In genomic region chr5:36259691-36260124, GRCm38 (mm10) we compare ENCODE assay signal across 14 mouse cellular contexts. TPM values are rescaled to one million over a fixed set of nuclear protein-coding genes. Genes with fewer than 3 reads are reported as not detected.
DNase-seq lines count a peak whose midpoint lies in the region; ATAC-seq lines count a peak whose summit lies in the region.
"Had no signal": no experiment of that assay in that cellular context is flagged by ENCODE, and none has a peak within 500 bp of the region (broad histone marks: within the 10 kb centered on the region; RNA-seq: fewer than 3 reads in every experiment).

No protein-coding gene starts in this region.

- no peaks in the 10 kb centered on the region for H3K27me3 ChIP-seq in neural tube, embryonic 13.5 days
- H3K27me3 ChIP-seq in hindbrain, embryonic 12.5 days = no peaks in the 10 kb centered on the region
- no peaks in the 10 kb centered on the region for H3K27me3 ChIP-seq in liver, embryonic 15.5 days
- H3K27me3 ChIP-seq: neural tube, embryonic 12.5 days had no signal

- H3K27ac ChIP-seq in neural tube, embryonic 13.5 days (replicated peaks) = peak overlapping the region; percentile 64
- H3K27ac ChIP-seq in hindbrain, embryonic 12.5 days = peak overlapping the region; percentile 0; the same call in 1 of the 2 replicates
- no peak overlapping the region for H3K27ac ChIP-seq in liver, embryonic 15.5 days (replicated peaks)
- H3K27ac ChIP-seq: limb, embryonic 12.5 days; neural tube, embryonic 12.5 days had no signal

- H3K4me2 ChIP-seq in neural tube, embryonic 13.5 days = no peak overlapping the region
- no peak overlapping the region for H3K4me2 ChIP-seq in hindbrain, embryonic 12.5 days (replicated peaks)
- H3K4me2 ChIP-seq in liver, embryonic 15.5 days = no peak overlapping the region
- H3K4me2 ChIP-seq: heart, embryonic 11.5 days; limb, embryonic 12.5 days; neural tube, embryonic 12.5 days had no signal

- no peak overlapping the region for H3K9ac ChIP-seq in neural tube, embryonic 13.5 days
- H3K9ac ChIP-seq in hindbrain, embryonic 12.5 days = no peak overlapping the region
- H3K9ac ChIP-seq in liver, embryonic 15.5 days = no peak overlapping the region
- H3K9ac ChIP-seq: limb, embryonic 12.5 days; neural tube, embryonic 12.5 days had no signal

- 40% methylated on average over 6 of the region's 6 CpGs for WGBS in neural tube, embryonic 13.5 days
- 38% methylated on average over 6 of the region's 6 CpGs for WGBS in hindbrain, embryonic 12.5 days
- 37% methylated on average over 6 of the region's 6 CpGs for WGBS in liver, embryonic 15.5 days (ENCODE audit: insufficient replicate concordance)

- H3K9me3 ChIP-seq in neural tube, embryonic 13.5 days = no peaks in the 10 kb centered on the region
- no peaks in the 10 kb centered on the region for H3K9me3 ChIP-seq in hindbrain, embryonic 12.5 days (replicated peaks)
- H3K9me3 ChIP-seq in liver, embryonic 15.5 days (replicated peaks) = no peaks in the 10 kb centered on the region
- H3K9me3 ChIP-seq: limb, embryonic 12.5 days; neural tube, embryonic 12.5 days had no signal

- H3K36me3 ChIP-seq in neural tube, embryonic 13.5 days = no peaks in the 10 kb centered on the region
- H3K36me3 ChIP-seq in hindbrain, embryonic 12.5 days = no peaks in the 10 kb centered on the region
- H3K36me3 ChIP-seq in liver, embryonic 15.5 days (replicated peaks) = no peaks in the 10 kb centered on the region
- H3K36me3 ChIP-seq: limb, embryonic 12.5 days; neural tube, embryonic 12.5 days had no signal

- no peak for DNase-seq in neural tube, embryonic 10.5 days (ENCODE audit: extremely low spot score, low spot score)
- DNase-seq in lung, postnatal 36 days = no peak
- no peak for DNase-seq in left cerebral cortex, postnatal 36 days (ENCODE audit: low spot score in 2 of 2)
- DNase-seq in left cerebral cortex, adult 9 months (ENCODE audit: low spot score in 2 of 2) = no peak
- DNase-seq: adrenal gland, postnatal 36 days; cerebellum, adult 9-10 months; kidney, postnatal 14 days; thymus, adult 18-20 months had no signal

- H3K4me1 ChIP-seq in neural tube, embryonic 13.5 days (replicated peaks) = peaks cover 35% of the 10 kb centered on the region
- H3K4me1 ChIP-seq in hindbrain, embryonic 12.5 days = peaks cover 22% of the 10 kb centered on the region
- H3K4me1 ChIP-seq in liver, embryonic 15.5 days (replicated peaks) = peaks cover 7% of the 10 kb centered on the region

- no peak overlapping the region for H3K4me3 ChIP-seq in neural tube, embryonic 13.5 days
- H3K4me3 ChIP-seq in hindbrain, embryonic 12.5 days = no peak overlapping the region
- H3K4me3 ChIP-seq in liver, embryonic 15.5 days (replicated peaks) = no peak overlapping the region
- H3K4me3 ChIP-seq: limb, embryonic 12.5 days; neural tube, embryonic 12.5 days had no signal

- ATAC-seq in neural tube, embryonic 13.5 days (ENCODE audit: low read depth) = 0 out of 2 replicates have a peak, but pooled peaks have one; percentile 7
- ATAC-seq in hindbrain, embryonic 12.5 days (ENCODE audit: low FRiP score) = peak; percentile 21; the same call in 1 of the 2 replicates
- peak; percentile 52 for ATAC-seq in liver, embryonic 15.5 days (ENCODE audit: insufficient read depth)

- intact Hi-C loops in left cerebral cortex, postnatal 36 days (cut with DNase I) = no loop called here

RNA-seq across cellular contexts. Expression of gene Psapl1, which starts 55.9 kb away (rescaled TPM):
- polyA plus RNA-seq in neural tube, embryonic 13.5 days (2015; fragmentation: Nextera tagmentation; extraction: Ambion mirVana) = 0.07 TPM in 1 of 2 replicates, not detected in the other
- 0.08 TPM in 1 of 2 replicates, not detected in the other for polyA plus RNA-seq in hindbrain, embryonic 12.5 days (2016; fragmentation: Nextera tagmentation; extraction: Ambion mirVana)
- 0.05 and 0.10 TPM in 2 replicates for polyA plus RNA-seq in liver, embryonic 15.5 days (2015; fragmentation: Nextera tagmentation; extraction: Ambion mirVana)
- total RNA-seq in left cerebral cortex, postnatal 36 days (2021) = not detected
- total RNA-seq: adrenal gland, postnatal 36 days had no signal
- polyA plus RNA-seq: limb, embryonic 12.5 days; neural tube, embryonic 12.5 days had no signal
